Mouse (Mus musculus) spleen, postnatal 10 days (tissue): ENCODE data around the gene Olfr698.
"Not testable (repeated sequence)": the region's sequence is repeated elsewhere in the genome, so short reads cannot be mapped to it uniquely, and the experiment has no call there.

Experiments
- DNase-seq, 2 experiments: peaks; one replicate each; pipeline ENCODE4 v3.0.0; 2021 to 2022; ENCODE audit warnings: low spot score in 2 of 2

The Olfr698 gene

DNA sequence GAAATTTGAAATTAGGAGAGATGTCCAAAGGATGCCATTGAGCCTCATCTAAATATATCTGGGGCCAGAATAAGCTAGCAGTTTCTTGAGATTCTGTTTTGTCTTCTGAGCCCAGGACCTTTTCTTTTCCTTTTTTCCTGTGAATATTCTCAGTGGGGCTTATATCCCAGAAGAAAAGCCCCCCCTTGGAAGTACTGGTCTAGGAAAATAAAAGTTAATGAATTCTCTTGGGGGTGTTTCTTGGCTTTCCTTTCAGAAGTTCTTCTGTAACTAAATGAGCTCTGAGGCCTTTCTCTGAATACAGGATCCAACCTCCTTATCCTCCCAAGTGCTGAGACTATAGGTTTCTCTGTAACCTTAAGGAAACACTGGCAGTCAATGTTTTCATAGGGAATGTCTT lies at the start of gene Olfr698:
Olfr698 (minus strand) TSS at position 101 of the 400 bp plus-strand sequence.
- DNase-seq, result no peak

DNA sequence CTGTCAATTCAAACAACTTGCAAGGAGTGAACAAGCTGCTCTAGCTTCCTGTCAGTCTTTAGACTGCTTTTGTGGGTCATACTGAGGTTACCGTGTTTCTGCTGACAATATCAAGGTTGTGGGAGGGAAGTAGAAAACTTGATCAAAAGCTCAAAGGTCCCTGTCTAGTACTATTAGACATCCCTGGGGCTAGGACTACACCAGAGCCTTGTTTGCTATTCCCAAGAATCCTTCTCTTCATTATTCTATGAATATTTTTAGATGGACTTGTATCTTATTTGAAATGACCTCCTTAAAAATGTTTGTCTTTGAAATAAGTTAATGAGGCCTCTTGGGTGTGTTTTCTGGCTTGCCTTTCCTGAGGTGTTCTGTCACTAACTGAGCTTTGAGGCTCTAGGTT lies 37.9 kb upstream of the Olfr698 start, which contains the start of gene Olfr699:
Olfr699 (minus strand) TSS at position 101 of the 400 bp plus-strand sequence.
- DNase-seq, result no peak

GRCm38 (mm10) chr7:106788330-106788729 lies 33.1 kb upstream of the Olfr698 start:
- no peak for DNase-seq

DNA sequence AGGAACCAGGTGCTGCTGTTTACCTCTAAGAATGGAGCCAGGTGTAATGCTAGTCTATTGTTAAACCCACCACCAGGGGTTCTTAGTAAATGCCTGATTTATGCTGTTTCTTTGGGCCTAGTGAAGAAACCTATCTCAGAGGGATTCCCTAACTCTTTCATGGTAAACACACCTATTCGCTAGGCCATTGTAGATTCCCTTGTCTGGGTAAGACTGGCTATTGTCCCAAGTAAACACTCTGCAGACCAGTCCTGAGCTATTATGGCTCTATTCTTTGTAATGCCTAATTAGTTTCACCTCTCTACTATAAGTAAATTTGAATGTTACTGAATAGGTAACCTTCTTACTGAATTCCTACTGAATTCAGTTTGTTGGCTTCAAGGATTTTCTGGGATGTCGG lies 5.8 kb upstream of the Olfr698 start:
- not testable (repeated sequence) for DNase-seq

DNA sequence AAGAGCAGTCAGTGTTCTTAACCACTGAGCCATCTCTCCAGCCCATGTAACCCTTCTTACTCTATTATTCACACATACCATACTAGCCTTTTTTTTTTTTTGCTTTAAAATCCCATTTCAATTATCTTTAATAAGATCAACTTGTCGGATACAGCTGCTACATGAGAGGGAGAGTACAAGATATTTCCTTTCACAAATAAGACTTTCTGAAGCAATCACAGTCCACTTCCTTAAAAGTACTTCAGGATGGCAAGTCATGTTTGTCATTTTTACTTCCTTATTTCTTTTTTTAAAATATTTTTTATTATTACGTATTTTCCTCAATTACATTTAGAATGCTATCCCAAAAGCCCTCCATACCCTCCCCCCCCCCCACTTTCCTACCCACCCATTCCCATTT lies 3.6 kb upstream of the Olfr698 start:
- DNase-seq, result no peak

DNA sequence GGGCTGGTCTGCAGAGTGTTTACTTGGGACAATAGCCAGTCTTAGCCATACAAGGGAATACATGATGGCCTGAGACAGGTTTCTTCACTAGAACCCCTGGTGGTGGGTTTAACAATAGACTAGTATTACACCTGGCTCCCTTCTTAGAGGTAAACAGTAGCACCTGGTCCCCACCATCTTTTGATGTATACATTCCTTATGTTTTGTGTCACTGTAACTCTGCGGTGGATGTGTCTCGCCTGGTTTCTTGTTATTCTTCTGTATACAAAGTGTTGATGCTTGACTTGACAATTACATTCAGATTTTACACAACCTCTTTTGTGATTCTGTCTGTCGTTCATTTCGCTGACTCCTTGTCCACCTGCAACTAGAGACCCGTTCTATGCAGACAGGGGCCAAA lies 9.4 kb downstream of the Olfr698 start:
- DNase-seq, result no peak

DNA sequence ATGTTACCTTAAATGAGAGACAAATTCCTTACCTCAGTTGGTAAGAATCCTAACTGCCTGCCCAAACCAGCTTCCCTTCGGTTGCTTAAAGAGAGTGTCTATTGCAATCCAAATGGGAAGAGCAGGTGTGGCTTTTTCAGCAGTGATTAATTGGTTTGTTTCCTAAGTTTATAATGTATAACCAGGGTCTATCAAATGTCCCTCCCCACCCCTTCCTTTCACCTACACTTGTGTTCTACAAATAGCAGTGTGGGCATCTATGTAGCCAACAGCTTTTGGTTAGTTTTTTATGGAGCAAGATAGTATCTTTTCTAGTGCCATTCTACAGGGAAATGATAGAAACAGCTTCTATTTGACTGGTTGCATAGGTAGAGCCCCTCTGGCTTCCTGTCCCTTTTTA lies 12.9 kb downstream of the Olfr698 start, which contains the start of gene Olfr697:
Olfr697 (minus strand) TSS at position 101 of the 400 bp plus-strand sequence.
- no peak for DNase-seq

DNA sequence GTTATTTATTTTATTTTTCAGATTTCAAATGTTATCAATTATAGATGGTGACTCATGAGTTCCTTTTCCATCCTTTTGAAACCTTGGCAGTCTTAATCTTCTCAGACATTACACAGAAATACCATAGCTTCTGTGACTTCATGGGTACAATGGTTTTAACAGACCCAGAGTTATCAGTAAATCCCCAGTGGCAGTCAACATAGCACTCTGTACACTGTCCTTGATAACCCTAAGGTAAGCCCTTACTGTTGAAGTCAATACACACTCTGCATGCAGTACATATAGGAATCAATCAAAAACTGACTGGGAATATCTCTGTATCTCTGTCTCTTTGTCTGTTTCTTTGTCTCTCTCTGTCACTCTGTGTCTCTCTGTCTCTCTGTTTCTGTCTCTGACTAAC lies 18.2 kb downstream of the Olfr698 start:
- no peak for DNase-seq

- DNase-seq, result no peak
Observed at GRCm38 (mm10) chr7:106733717-106734116, 21.5 kb downstream of the Olfr698 start.

DNA sequence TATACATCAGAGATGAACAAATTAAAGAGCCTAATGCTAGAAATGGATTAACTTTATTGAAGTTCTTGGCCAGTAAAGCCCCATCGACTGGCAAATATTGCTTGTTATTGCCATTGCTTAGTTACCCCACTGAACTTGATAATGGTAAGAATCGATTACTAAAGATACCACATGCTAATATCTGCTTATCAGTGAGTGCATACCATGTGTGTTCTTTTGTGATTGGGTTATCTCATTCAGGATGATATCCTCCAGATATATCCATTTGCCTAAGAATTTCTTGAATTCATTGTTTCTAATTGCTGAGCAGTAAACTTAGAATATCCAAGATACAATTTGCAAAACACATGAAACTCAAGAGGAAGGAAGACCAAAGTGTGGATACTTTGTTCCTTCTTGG lies 29.5 kb downstream of the Olfr698 start:
- DNase-seq, result not testable (repeated sequence)

DNA sequence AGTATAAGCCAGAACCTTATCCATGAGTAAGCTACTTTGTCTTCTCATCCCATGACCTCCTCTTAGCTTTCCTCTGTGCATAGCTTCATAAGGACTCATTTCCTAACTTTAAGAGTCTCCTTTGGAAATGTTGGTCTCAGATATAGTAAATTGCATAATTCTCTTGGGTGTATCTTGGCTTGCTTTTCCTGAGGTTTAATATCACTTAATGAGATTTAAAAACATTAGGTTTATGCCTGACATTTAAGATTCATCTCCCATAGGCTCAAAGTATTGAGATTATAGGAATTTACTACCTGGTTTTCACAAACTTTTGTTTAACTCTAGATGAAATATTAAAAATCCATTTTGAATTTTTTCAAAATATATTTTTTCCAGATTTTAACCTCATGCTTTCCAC lies 38.9 kb downstream of the Olfr698 start, which contains the start of gene Olfr695:
Olfr695 (minus strand) TSS at position 101 of the 400 bp plus-strand sequence.
- no peak for DNase-seq

DNA sequence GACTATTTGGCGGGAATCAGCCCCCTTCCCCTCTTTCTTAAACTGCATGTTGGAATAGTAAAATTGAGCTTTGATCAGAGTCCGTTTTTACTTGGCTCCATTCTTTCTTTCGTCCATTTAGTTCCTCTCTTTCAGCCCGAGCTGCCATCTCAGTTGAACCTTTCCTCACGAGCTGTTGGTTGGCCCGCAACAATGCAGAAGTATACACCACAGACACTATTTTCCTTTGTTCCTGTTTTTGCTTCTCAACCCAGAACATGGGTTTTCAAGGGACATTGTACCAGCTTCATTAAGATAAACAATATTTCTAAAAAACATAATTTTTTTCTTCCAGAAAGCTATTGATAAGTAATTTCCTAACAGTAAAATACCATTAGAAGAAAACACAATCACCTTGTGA lies 43.7 kb downstream of the Olfr698 start:
- no peak for DNase-seq

- not testable (repeated sequence) for DNase-seq
Observed at GRCm38 (mm10) chr7:106707705-106708104, 47.5 kb downstream of the Olfr698 start.
